Mouse (Mus musculus) bone marrow, adult 2 months (tissue): ENCODE results near the gene Prkcz. TPM values are rescaled to one million over a fixed set of nuclear protein-coding genes. Genes with fewer than 3 reads are reported as not detected.
"Not testable (repeated sequence)": the region's sequence is repeated elsewhere in the genome, so short reads cannot be mapped to it uniquely, and the experiment has no call there.

Experiments used
- H3K27ac ChIP-seq: fragments of 200-500 bp; 2 replicates; pipeline ENCODE4 v1.5.1; 2012; ENCODE audit warnings: low read depth, mild to moderate bottlenecking, control low read depth, inconsistent platforms, low read length; ENCODE audit not compliant: control insufficient read depth, poor library complexity, insufficient read depth
- H3K4me1 ChIP-seq: fragments of 200-500 bp; 2 replicates; pipeline ENCODE4 v1.6.1; 2011; ENCODE audit warnings: low read length; ENCODE audit not compliant: control insufficient read depth, insufficient read depth
- H3K4me3 ChIP-seq: fragments of 200-500 bp; replicated peaks from 2 replicates; pipeline ENCODE3; 2011; ENCODE audit warnings: mild to moderate bottlenecking, low read depth, low read length, control low read depth; ENCODE audit not compliant: control insufficient read depth
- CTCF ChIP-seq: fragments of 200-500 bp; IDR thresholded peaks from 2 replicates; pipeline ENCODE4 v1.5.1; 2011; ENCODE audit warnings: low read length, control low read depth; ENCODE audit not compliant: control insufficient read depth, insufficient read depth
- POLR2A ChIP-seq: fragments of 200-500 bp; IDR thresholded peaks from 2 replicates; pipeline ENCODE4 v1.6.1; 2011; ENCODE audit warnings: low read depth, mild to moderate bottlenecking, control low read depth, low read length, borderline replicate concordance; ENCODE audit not compliant: control insufficient read depth
- WGBS: fragments of 180-500 bp; shearing (Covaris S2); methylation state at CpG from one replicate; pipeline ENCODE4 v1.1.7; 2018; 5-methylcytosine and 5-hydroxymethylcytosine counted together
- polyA plus RNA-seq: library from polyadenylated mRNA; stranded (reverse); fragments of >200 nt; gene quantifications from 2 replicates; pipeline ENCODE4 v1.2.4, GENCODE M21; 2011; ENCODE audit warnings: low replicate concordance; ENCODE audit not compliant: missing spikeins, insufficient read depth, insufficient read length

Gene Prkcz
- polyA plus RNA-seq, 1 experiment = 1.9 TPM

GRCm38 (mm10) chr4:155346350-155346749 lies 14.8 kb downstream of the Prkcz start:
- Histone ChIP-seq H3K4me1 (no peaks in the 10 kb centered on the region), H3K27ac (no peak overlapping the region), H3K4me3 (no peak overlapping the region)
- WGBS = 12% methylated on average over 12 of the region's 12 CpGs
- no peak for TF ChIP-seq POLR2A
- no peak for TF ChIP-seq CTCF

GRCm38 (mm10) chr4:155345608-155345953 lies 15.6 kb downstream of the Prkcz start:
- H3K4me1 ChIP-seq = no peaks in the 10 kb centered on the region
- H3K4me3 ChIP-seq = no peak overlapping the region
- WGBS = 4% methylated on average over 16 of the region's 16 CpGs
- H3K27ac ChIP-seq = no peak overlapping the region
- TF ChIP-seq POLR2A (no peak), CTCF (no peak)

GRCm38 (mm10) chr4:155344716-155345607 lies 16.2 kb downstream of the Prkcz start:
- Histone ChIP-seq H3K4me1 (no peaks in the 10 kb centered on the region), H3K27ac (no peak overlapping the region), H3K4me3 (no peak overlapping the region)
- 13% methylated on average over 47 of the region's 47 CpGs for WGBS
- no peak for TF ChIP-seq CTCF
- TF ChIP-seq POLR2A = no peak

- Histone ChIP-seq H3K27ac (no peak overlapping the region), H3K4me1 (no peaks in the 10 kb centered on the region), H3K4me3 (no peak overlapping the region)
- TF ChIP-seq POLR2A (no peak), CTCF (no peak)
- WGBS = 38% methylated on average over 3 of the region's 3 CpGs
Observed at GRCm38 (mm10) chr4:155344299-155344600, 16.9 kb downstream of the Prkcz start.

- no peaks in the 10 kb centered on the region for H3K4me1 ChIP-seq
- 67% methylated on average over 14 of the region's 14 CpGs for WGBS
- TF ChIP-seq CTCF (no peak), POLR2A (no peak)
Observed at GRCm38 (mm10) chr4:155343415-155344298, 17.5 kb downstream of the Prkcz start.

GRCm38 (mm10) chr4:155336284-155337050 lies 24.7 kb downstream of the Prkcz start:
- 78% methylated on average over 12 of the region's 12 CpGs for WGBS
- Histone ChIP-seq H3K27ac (no peak overlapping the region), H3K4me1 (no peaks in the 10 kb centered on the region), H3K4me3 (no peak overlapping the region)
- no peak for TF ChIP-seq POLR2A
- no peak for TF ChIP-seq CTCF

More at GRCm38 (mm10) chr4:155343415-155344298, 17.5 kb downstream of the Prkcz start:
- Histone ChIP-seq H3K4me3 (no peak overlapping the region), H3K27ac (no peak overlapping the region)

- H3K27ac ChIP-seq = no peak overlapping the region
- TF ChIP-seq CTCF (no peak), POLR2A (no peak)
- no peak overlapping the region for H3K4me3 ChIP-seq
- 75% methylated on average over 7 of the region's 7 CpGs for WGBS
- H3K4me1 ChIP-seq = no peaks in the 10 kb centered on the region
Observed at GRCm38 (mm10) chr4:155332253-155332652, 28.9 kb downstream of the Prkcz start.

- 73% methylated on average over 11 of the region's 11 CpGs for WGBS
- not testable (repeated sequence) for H3K27ac ChIP-seq, H3K4me1 ChIP-seq, H3K4me3 ChIP-seq
Observed at GRCm38 (mm10) chr4:155328385-155328784, 32.8 kb downstream of the Prkcz start.
